Mouse (Mus musculus) kidney, embryonic 15.5 days (tissue): Measurements from ENCODE around the gene Epha7. TPM values are rescaled to one million over a fixed set of nuclear protein-coding genes. Genes with fewer than 3 reads are reported as not detected.
A peak's percentile ranks its signal among the peaks of the same experiment; 100 is the strongest.

Experiments
- ATAC-seq: fragments of 200-750 bp; cut with Nextera tagmentation; replicated peaks from 2 replicates; pipeline ENCODE4 v1.8.0; 2017; ENCODE audit warnings: moderate TSS enrichment; ENCODE audit not compliant: low FRiP score
- H3K27ac ChIP-seq: fragments of 300-500 bp; sonication (generic); 2 replicates; pipeline ENCODE4 v1.5.1; 2015; ENCODE audit warnings: mild to moderate bottlenecking, inconsistent platforms
- H3K27me3 ChIP-seq: fragments of 300-500 bp; sonication (generic); 2 replicates; pipeline ENCODE4 v1.6.1; 2015; ENCODE audit warnings: inconsistent platforms
- H3K36me3 ChIP-seq: fragments of 300-500 bp; sonication (generic); 2 replicates; pipeline ENCODE4 v1.6.1; 2015; ENCODE audit warnings: inconsistent platforms
- H3K4me1 ChIP-seq: fragments of 300-500 bp; sonication (generic); 2 replicates; pipeline ENCODE4 v1.6.1; 2015; ENCODE audit warnings: inconsistent platforms
- H3K4me2 ChIP-seq: fragments of 300-500 bp; sonication (generic); 2 replicates; pipeline ENCODE4 v1.6.1; 2015; ENCODE audit warnings: moderate library complexity, mild to moderate bottlenecking, inconsistent platforms
- H3K4me3 ChIP-seq: fragments of 300-500 bp; sonication (generic); replicated peaks from 2 replicates; pipeline ENCODE4 v1.5.1; 2015; ENCODE audit warnings: mild to moderate bottlenecking, inconsistent platforms
- H3K9ac ChIP-seq: fragments of 300-500 bp; sonication (generic); 2 replicates; pipeline ENCODE4 v1.6.1; 2015; ENCODE audit warnings: mild to moderate bottlenecking, inconsistent platforms
- H3K9me3 ChIP-seq: fragments of 300-500 bp; sonication (generic); replicated peaks from 2 replicates; pipeline ENCODE4 v1.6.1; 2016; ENCODE audit warnings: inconsistent platforms
- WGBS: fragments of 180-500 bp; shearing (Covaris S2); methylation state at CpG from one replicate; pipeline ENCODE4 v1.1.7; 2015; ENCODE audit warnings: mixed read lengths; 5-methylcytosine and 5-hydroxymethylcytosine counted together
- polyA plus RNA-seq: library from polyadenylated mRNA; unstranded; fragments of >200 nt; fragmentation: Nextera tagmentation; extraction: Ambion mirVana; gene quantifications from 2 replicates; pipeline ENCODE4 v1.2.1, GENCODE M21; 2015

The Epha7 gene
- polyA plus RNA-seq, 1 experiment from 2014 or later = 40.8 TPM

DNA sequence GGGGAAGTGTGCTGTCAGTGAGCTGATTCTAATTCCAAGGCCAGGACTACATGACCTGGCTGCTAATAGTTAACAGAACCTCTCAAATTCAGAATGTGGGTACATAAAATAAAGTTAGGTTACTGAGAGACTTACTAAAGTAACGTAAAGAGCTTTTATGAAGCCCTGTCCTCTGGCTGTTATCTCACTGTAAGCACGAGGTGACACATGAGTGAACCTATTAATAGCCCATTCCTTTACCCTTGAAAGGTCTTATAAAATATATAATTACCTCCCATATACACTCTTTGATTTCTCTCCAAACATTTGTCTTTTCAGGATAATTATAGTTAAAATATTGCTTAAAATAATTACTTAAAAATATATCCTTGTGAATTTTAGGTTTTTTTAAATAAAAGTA is 37.5 kb downstream of the Epha7 start:
- Histone ChIP-seq H3K9me3 (no peaks in the 10 kb centered on the region), H3K36me3 (no peaks in the 10 kb centered on the region), H3K4me3 (no peak overlapping the region), H3K4me2 (no peak overlapping the region), H3K4me1 (no peaks in the 10 kb centered on the region), H3K9ac (no peak overlapping the region), H3K27me3 (no peaks in the 10 kb centered on the region), H3K27ac (no peak overlapping the region)
- 51% methylated on average over 2 of the region's 2 CpGs for WGBS
- no peak for ATAC-seq

DNA sequence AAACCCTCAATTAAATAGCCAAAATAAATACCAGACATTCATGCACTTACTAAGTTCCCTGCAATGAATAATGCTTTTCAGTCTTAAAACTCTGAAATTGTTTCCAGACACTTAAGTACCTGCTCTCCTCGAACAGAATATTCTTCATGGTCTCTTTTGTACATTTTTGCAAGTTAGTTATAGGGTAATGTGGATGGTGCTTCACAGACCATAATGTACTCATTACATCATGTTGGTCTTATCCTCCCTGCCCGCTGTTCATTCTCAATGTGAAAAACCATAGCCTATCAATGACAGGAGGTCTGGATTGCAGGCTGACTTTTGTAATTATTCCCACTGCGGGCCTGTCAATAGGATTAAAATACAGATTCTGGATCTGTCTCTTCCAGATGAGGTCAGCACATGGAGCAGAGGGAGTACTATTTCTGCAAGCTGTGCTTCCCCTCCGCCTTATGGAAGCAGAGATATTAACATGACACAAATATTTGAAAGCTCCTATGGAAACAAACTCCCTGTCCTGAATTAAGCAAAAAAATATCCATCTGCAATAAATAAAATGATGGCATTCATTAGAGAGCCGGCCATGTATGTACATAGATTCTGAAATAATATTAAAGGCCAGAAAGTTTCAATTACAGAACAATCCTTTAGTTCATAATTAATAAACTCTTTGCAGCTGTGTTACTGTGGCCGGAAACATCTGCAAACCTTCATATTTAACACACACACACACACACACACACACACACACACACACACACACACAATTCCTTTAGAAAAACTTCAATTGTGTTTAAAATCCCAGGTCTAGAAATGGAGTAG is 50.1 kb downstream of the Epha7 start:
- Histone ChIP-seq H3K27ac (no peak overlapping the region), H3K36me3 (no peaks in the 10 kb centered on the region), H3K9ac (no peak overlapping the region), H3K9me3 (no peaks in the 10 kb centered on the region), H3K4me3 (no peak overlapping the region), H3K27me3 (no peaks in the 10 kb centered on the region), H3K4me1 (no peaks in the 10 kb centered on the region), H3K4me2 (no peak overlapping the region)
- 71% methylated on average over 6 of the region's 6 CpGs for WGBS
- no peak for ATAC-seq

DNA sequence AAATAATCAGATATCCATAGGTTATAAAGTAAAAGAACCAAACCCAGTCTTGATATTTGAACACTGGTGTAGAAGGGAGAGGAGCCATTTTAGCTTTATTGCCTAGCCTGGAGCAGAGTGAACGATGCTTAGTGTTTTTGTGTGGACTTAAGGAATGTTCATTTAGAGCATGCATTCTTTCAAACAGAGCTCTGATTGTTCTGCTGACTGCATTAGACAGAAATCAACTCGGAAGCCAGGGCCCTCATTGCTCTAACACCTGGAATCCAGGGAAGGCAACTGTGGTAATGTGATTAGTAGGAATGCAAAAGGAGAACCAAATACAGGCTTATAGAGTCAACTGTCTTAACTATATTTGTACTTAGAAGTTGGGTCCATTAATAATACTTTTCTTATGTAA is 53.5 kb downstream of the Epha7 start:
- no peak overlapping the region for H3K9ac ChIP-seq
- H3K27me3 ChIP-seq = no peaks in the 10 kb centered on the region
- WGBS = 61% methylated on average over 2 of the region's 2 CpGs
- H3K36me3 ChIP-seq = peaks cover under 1% of the 10 kb centered on the region; the same call in 1 of the 2 replicates
- H3K9me3 ChIP-seq = no peaks in the 10 kb centered on the region
- no peak overlapping the region for H3K27ac ChIP-seq
- H3K4me1 ChIP-seq = no peaks in the 10 kb centered on the region
- no peak for ATAC-seq
- H3K4me2 ChIP-seq = no peak overlapping the region
- no peak overlapping the region for H3K4me3 ChIP-seq

DNA sequence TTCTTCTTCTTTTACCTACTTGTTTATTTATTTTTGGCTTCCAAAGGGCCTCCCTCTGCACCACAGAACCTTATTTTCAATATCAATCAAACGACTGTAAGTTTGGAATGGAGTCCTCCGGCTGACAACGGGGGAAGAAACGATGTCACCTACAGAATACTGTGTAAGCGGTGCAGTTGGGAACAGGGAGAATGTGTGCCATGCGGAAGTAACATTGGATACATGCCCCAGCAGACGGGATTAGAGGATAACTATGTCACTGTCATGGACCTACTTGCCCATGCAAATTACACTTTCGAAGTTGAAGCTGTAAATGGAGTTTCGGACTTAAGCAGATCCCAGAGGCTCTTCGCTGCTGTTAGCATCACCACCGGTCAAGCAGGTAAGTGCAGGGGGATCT is 58.7 kb downstream of the Epha7 start:
- Histone ChIP-seq H3K9me3 (no peaks in the 10 kb centered on the region), H3K36me3 (peaks cover 9% of the 10 kb centered on the region), H3K4me3 (no peak overlapping the region), H3K4me2 (no peak overlapping the region), H3K27ac (no peak overlapping the region), H3K4me1 (no peaks in the 10 kb centered on the region), H3K9ac (no peak overlapping the region), H3K27me3 (no peaks in the 10 kb centered on the region)
- 90% methylated on average over 11 of the region's 11 CpGs for WGBS
- ATAC-seq = no peak

DNA sequence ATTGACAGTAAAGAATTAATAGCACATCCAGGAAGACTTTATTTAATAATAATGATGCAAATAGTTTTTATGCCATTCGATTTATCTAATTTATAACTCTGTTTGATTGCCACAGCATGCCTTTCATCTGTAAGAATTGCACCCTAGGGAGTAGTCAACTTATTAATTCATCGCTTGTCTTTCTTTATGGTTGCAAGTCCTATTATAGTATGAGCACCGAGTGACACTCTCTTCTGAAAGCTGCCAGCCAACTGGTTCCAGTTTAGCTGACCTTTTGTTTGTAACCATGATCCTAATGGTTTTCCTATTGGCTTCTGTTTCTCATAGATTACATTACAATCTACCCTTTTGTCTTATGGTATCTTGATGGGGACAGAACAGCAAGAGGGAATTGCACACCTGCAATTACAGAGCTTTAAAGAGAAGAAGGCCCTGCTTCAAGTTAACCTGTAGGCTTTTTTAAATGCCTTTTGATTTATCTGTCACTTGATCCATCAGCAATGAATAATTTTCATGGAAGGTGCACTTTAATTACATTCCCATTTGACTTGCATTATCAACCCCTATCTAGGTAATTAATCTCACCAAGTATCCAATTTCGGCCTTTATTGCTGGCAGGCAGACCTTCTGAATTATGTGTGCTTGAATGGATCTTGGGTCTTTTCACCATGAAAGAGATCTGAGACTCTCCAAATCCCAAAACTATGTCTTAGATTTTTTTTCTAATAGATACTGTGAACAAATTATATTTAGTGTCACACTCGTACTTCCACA is 68.5 kb downstream of the Epha7 start:
- H3K27me3 ChIP-seq = no peaks in the 10 kb centered on the region
- H3K27ac ChIP-seq = no peak overlapping the region
- WGBS = 37% methylated on average over 5 of the region's 5 CpGs
- no peak overlapping the region for H3K4me2 ChIP-seq
- H3K9ac ChIP-seq = no peak overlapping the region
- no peak overlapping the region for H3K4me3 ChIP-seq
- no peaks in the 10 kb centered on the region for H3K36me3 ChIP-seq
- H3K9me3 ChIP-seq = no peaks in the 10 kb centered on the region
- H3K4me1 ChIP-seq = peaks cover 5% of the 10 kb centered on the region; the same call in 1 of the 2 replicates
- peak; percentile 76 for ATAC-seq

DNA sequence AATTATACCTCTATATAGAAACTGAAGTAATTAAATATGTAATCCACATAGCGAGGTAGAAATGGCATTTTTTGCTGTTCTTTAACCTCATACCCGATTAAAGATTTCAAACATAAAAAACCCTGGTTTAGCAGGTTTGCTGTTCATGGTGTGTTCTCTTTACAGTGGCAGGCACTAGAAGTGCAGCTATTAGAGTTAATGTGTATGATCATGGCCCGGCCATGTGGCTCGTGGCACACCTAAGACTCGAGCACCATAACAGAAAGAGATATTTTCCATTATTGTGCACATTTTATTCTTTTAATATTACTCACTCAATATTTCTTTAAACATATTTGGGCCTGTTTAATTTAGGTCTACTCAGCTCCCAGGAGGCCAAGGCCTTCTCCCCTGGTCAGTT is 76.7 kb downstream of the Epha7 start:
- no peaks in the 10 kb centered on the region for H3K9me3 ChIP-seq
- 71% methylated on average over 5 of the region's 5 CpGs for WGBS
- peak; percentile 66 for ATAC-seq
- H3K4me3 ChIP-seq = no peak overlapping the region
- H3K36me3 ChIP-seq = no peaks in the 10 kb centered on the region
- H3K27me3 ChIP-seq = no peaks in the 10 kb centered on the region
- no peak overlapping the region for H3K4me2 ChIP-seq
- no peaks in the 10 kb centered on the region for H3K4me1 ChIP-seq
- H3K9ac ChIP-seq = no peak overlapping the region
- no peak overlapping the region; the same call in 1 of the 2 replicates for H3K27ac ChIP-seq

DNA sequence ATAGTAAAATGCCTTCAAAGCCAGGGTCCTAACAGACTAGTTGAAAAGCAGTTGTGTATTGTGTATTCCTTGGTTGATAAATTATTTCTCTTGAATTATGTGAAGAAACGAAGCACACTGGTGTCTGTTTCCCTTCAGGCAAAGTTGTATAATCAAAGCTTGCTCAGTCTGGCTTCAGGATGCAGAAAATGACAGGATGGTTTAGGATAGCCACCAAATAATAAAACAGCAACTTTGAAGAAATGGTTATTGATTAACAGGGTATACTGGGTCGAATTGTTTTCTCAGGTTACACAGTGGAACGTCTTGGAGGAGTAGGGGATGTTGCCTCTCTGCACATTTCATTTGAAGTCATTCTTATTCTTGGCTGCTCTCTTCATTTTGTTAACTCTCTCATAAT is 77.2 kb downstream of the Epha7 start:
- no peaks in the 10 kb centered on the region for H3K9me3 ChIP-seq
- H3K4me1 ChIP-seq = no peaks in the 10 kb centered on the region
- WGBS = 38% methylated on average over 3 of the region's 3 CpGs
- no peak overlapping the region for H3K9ac ChIP-seq
- no peak overlapping the region for H3K4me3 ChIP-seq
- ATAC-seq = peak; percentile 89
- no peak overlapping the region for H3K4me2 ChIP-seq
- no peaks in the 10 kb centered on the region for H3K27me3 ChIP-seq
- no peak overlapping the region for H3K27ac ChIP-seq
- H3K36me3 ChIP-seq = no peaks in the 10 kb centered on the region

DNA sequence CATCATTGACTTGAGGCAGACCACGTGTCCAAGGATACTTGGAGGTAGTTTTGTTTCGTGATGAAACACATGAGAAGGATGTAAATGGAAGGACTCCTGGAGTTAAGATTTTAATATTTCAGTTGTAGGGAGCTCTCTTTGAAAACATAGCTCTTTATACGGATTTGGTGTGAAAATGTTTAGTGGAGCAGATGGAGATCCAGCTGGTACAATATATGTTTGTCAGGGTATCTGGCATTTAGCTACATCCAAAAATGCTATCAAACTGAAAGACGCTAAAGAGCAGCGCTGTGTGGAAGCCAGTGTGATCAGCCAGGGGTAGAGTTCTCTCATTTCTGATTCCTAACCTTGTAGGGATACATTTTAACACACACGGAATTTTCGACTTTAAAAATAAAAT is 82.5 kb downstream of the Epha7 start:
- H3K9me3 ChIP-seq = no peaks in the 10 kb centered on the region
- H3K4me2 ChIP-seq = no peak overlapping the region
- H3K27ac ChIP-seq = no peak overlapping the region
- no peak overlapping the region for H3K9ac ChIP-seq
- ATAC-seq = no peak
- no peak overlapping the region for H3K4me3 ChIP-seq
- WGBS = 89% methylated on average over 7 of the region's 7 CpGs
- H3K27me3 ChIP-seq = no peaks in the 10 kb centered on the region
- H3K4me1 ChIP-seq = no peaks in the 10 kb centered on the region
- no peaks in the 10 kb centered on the region for H3K36me3 ChIP-seq

DNA sequence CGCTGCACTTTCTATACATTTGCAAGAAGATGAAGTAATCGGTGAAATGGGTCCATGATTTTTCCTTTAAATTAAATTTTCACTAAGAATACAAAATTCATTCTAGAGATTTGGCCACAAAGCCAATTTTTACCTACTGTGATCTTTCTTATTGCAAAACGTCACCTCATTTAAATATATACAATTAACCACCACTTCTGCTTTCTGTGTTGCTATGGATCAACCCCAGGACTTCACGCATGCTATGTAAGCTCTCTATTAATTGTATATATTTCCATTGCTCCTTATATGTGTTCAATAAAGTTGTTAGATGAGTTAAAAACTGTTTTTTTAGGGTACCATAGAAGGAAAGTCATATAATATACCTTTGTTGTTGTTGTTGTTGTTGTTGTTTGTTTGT is 86.4 kb downstream of the Epha7 start:
- Histone ChIP-seq H3K4me1 (no peaks in the 10 kb centered on the region), H3K4me3 (no peak overlapping the region), H3K9me3 (no peaks in the 10 kb centered on the region), H3K4me2 (no peak overlapping the region), H3K27me3 (no peaks in the 10 kb centered on the region), H3K36me3 (no peaks in the 10 kb centered on the region), H3K27ac (no peak overlapping the region), H3K9ac (no peak overlapping the region)
- no peak for ATAC-seq
- 96% methylated on average over 4 of the region's 4 CpGs for WGBS

DNA sequence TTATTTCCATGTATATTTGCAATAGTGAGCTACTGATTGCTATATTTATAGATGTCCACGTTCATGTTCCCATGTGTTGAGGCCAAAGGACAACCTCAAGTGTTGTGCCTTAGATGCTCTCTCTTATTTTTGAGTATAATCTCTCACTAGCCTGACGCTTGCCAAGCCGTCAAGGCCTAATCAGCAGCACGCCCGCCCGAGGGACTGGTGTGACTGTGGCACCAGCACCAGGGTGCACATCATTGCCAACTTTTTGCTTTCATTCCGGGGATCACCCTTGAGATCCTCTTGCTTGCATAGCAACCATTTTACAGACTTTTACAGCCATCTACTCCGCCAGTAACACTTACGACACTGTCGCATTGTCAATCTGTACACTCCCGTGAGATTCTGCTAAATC is 86.9 kb downstream of the Epha7 start:
- Histone ChIP-seq H3K9ac (no peak overlapping the region), H3K36me3 (no peaks in the 10 kb centered on the region), H3K4me3 (no peak overlapping the region), H3K4me2 (no peak overlapping the region), H3K27ac (no peak overlapping the region), H3K27me3 (no peaks in the 10 kb centered on the region), H3K4me1 (no peaks in the 10 kb centered on the region), H3K9me3 (no peaks in the 10 kb centered on the region)
- no peak for ATAC-seq
- 95% methylated on average over 11 of the region's 11 CpGs for whole genome bisulfite sequencing

DNA sequence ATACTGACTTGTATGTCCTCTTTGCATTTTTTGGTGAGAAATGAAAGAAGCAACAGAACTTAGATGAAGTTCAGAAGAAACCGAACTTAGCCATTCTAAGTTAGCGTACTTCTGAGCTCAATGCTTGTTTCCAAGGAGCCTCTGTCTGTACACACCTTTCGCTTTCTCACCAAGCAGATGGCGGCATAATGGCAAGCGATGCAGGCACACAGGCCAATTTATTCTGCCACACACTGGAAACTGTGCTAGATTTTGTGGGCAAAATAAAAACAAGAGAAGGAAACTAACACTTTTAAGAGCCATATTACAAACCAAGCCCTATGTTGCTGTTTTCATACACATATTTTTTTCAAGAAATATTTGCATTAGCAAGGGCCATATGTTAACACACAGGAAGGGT is 88.6 kb downstream of the Epha7 start:
- ATAC-seq = no peak
- no peaks in the 10 kb centered on the region for H3K36me3 ChIP-seq
- no peak overlapping the region for H3K27ac ChIP-seq
- no peak overlapping the region for H3K4me2 ChIP-seq
- H3K27me3 ChIP-seq = no peaks in the 10 kb centered on the region
- no peak overlapping the region for H3K9ac ChIP-seq
- no peaks in the 10 kb centered on the region for H3K4me1 ChIP-seq
- no peak overlapping the region for H3K4me3 ChIP-seq
- WGBS = 94% methylated on average over 5 of the region's 5 CpGs
- no peaks in the 10 kb centered on the region for H3K9me3 ChIP-seq

DNA sequence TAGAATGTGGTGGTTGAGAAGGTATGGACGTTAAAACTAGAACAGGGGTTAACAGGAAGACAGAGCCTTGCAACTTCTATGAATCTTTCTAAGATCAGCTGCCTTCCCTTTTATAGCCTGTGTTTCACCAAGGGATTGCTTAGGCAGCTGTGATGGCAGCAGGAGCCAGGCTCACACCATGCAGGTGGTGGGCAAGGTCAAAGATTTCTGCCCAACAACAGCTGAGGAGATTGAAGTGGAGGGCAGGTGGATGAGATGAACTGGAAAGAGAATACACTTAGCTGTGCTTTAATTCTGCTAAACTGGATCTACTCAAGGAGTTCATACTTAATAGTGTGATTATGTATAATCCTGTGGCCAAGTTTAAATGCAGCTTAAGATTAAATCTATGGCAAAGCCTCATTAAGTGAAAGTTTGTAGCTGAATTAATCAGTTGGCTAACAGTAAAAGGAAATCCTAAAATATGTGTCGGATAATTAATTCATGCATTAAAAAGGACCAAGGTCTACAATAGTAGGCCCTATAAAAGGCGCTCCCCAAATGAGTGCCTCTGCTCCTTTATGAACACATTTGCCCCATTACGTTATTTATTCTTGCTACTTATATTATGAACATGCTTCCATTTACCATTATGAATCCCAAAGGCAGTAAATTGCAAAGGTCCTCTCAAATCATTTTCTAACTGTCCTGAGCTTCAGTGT is 89.2 kb downstream of the Epha7 start:
- H3K4me2 ChIP-seq = no peak overlapping the region
- no peaks in the 10 kb centered on the region for H3K9me3 ChIP-seq
- no peak overlapping the region for H3K9ac ChIP-seq
- H3K36me3 ChIP-seq = no peaks in the 10 kb centered on the region
- H3K4me1 ChIP-seq = no peaks in the 10 kb centered on the region
- no peak overlapping the region for H3K27ac ChIP-seq
- no peak for ATAC-seq
- no peaks in the 10 kb centered on the region for H3K27me3 ChIP-seq
- WGBS = 93% methylated on average over 4 of the region's 4 CpGs
- no peak overlapping the region for H3K4me3 ChIP-seq
